Mouse (Mus musculus): ENCODE results near the gene Meis2. TPM values are rescaled to one million over a fixed set of nuclear protein-coding genes. Genes with fewer than 3 reads are reported as not detected.

The Meis2 gene
- polyA plus RNA-seq, 1 experiment from 2014 or later, result 74.1 TPM

- H3K4me2 ChIP-seq, result no peak overlapping the region
- H3K9ac ChIP-seq, result no peak overlapping the region
- H3K36me3 ChIP-seq (replicated peaks), result no peaks in the 10 kb centered on the region
- H3K27ac ChIP-seq, result peak overlapping the region; percentile 65
- H3K4me3 ChIP-seq, result no peak overlapping the region
- no peaks in the 10 kb centered on the region for H3K27me3 ChIP-seq (replicated peaks)
- peak; percentile 34 for ATAC-seq (replicated peaks)
- no peaks in the 10 kb centered on the region for H3K9me3 ChIP-seq
- H3K4me1 ChIP-seq, result peaks cover 5% of the 10 kb centered on the region; the same call in 1 of the 2 replicates
Measured at GRCm38 (mm10) chr2:115980490-115980889, 85.1 kb downstream of the Meis2 start.

DNA sequence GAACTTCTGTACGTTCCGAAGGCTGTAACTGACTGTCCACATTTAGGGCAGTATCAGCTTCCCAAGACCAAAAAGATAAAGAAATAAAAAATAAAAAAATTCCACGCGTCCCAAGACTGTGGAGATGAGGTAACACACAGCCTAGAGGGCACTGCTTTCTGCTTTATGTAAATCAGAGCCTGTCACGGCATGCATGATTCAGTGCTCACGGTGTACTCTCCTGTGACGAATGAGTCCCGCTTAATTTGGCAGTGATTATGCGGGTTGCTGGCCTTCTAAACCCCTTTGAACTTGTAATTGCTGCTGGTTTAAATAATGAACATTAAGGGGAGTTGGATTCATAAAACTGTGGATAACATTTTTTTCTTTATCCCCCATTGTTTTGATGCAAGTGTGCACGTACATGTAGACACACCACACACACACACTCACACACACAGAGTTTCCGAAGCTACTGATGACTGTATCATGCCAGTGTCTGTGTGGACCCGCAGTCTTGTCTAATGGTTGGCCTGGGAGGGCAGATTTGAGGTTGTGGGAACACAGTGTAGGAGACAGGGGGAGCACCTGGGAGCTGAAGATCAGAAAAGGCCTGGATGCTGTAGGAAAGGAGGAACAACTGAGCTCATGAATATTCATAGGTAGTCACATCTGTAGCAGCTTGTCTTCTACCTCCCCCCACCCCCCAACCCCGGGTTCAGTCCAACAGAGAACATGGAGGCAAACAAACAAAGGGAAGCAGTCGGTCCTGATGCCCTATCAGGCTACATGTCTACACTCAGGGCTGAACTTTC is 85.8 kb downstream of the Meis2 start:
- Histone ChIP-seq H3K9ac (no peak overlapping the region), H3K4me2 (no peak overlapping the region), H3K4me1 (peaks cover 5% of the 10 kb centered on the region; the same call in 1 of the 2 replicates), H3K4me3 (no peak overlapping the region), H3K9me3 (no peaks in the 10 kb centered on the region), H3K36me3 (replicated peaks) (no peaks in the 10 kb centered on the region), H3K27ac (peak overlapping the region; percentile 65), H3K27me3 (replicated peaks) (no peaks in the 10 kb centered on the region)
- 33% methylated on average over 14 of the region's 14 CpGs for WGBS
- peak; percentile 91 for ATAC-seq (replicated peaks)

- Histone ChIP-seq H3K4me1 (peaks cover 5% of the 10 kb centered on the region; the same call in 1 of the 2 replicates), H3K9ac (no peak overlapping the region), H3K36me3 (replicated peaks) (no peaks in the 10 kb centered on the region), H3K27me3 (replicated peaks) (no peaks in the 10 kb centered on the region), H3K4me3 (no peak overlapping the region), H3K27ac (no peak overlapping the region), H3K9me3 (no peaks in the 10 kb centered on the region), H3K4me2 (no peak overlapping the region)
- no peak for ATAC-seq (replicated peaks)
- 71% methylated on average over 5 of the region's 5 CpGs for WGBS
Measured at GRCm38 (mm10) chr2:115978666-115979065, 87.0 kb downstream of the Meis2 start.

- Histone ChIP-seq H3K36me3 (replicated peaks) (no peaks in the 10 kb centered on the region), H3K4me3 (no peak overlapping the region), H3K4me1 (no peaks in the 10 kb centered on the region), H3K27ac (no peak overlapping the region), H3K27me3 (replicated peaks) (no peaks in the 10 kb centered on the region), H3K9me3 (no peaks in the 10 kb centered on the region), H3K4me2 (no peak overlapping the region), H3K9ac (no peak overlapping the region)
- WGBS, result 87% methylated on average over 3 of the region's 3 CpGs
- no peak for ATAC-seq (replicated peaks)
Measured at GRCm38 (mm10) chr2:115971296-115971805, 94.3 kb downstream of the Meis2 start.

- H3K9ac ChIP-seq, result no peak overlapping the region
- no peak overlapping the region for H3K4me2 ChIP-seq
- WGBS, result 73% methylated on average over 9 of the region's 9 CpGs
- H3K27ac ChIP-seq, result no peak overlapping the region
- H3K36me3 ChIP-seq (replicated peaks), result no peaks in the 10 kb centered on the region
- no peak for ATAC-seq (replicated peaks)
- H3K27me3 ChIP-seq (replicated peaks), result no peaks in the 10 kb centered on the region
- no peaks in the 10 kb centered on the region for H3K4me1 ChIP-seq
- H3K4me3 ChIP-seq, result no peak overlapping the region
- no peaks in the 10 kb centered on the region for H3K9me3 ChIP-seq
Measured at GRCm38 (mm10) chr2:115970091-115970820, 95.4 kb downstream of the Meis2 start.

DNA sequence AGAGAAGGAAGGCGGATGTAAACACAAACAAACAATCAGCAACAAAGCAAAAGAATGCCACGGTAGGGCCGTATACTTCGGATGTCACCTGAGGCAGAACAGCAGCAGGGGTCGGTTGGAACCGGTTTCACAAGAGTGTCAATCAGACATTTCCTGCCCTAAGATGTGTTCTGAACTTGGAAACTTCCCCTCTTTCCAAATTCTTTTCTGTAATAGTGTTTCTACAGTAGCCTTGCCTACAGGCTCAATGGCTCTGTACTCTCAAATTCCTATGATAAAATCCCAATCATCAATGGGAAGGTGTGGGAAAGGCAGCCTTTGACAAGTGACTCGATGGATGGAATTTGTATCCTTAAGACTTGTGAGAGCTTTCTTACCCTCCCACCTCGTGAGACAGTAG is 96.4 kb downstream of the Meis2 start:
- 79% methylated on average over 8 of the region's 8 CpGs for WGBS
- no peaks in the 10 kb centered on the region for H3K36me3 ChIP-seq (replicated peaks)
- peaks cover 6% of the 10 kb centered on the region; the same call in 1 of the 2 replicates for H3K4me1 ChIP-seq
- H3K27ac ChIP-seq, result no peak overlapping the region
- H3K9ac ChIP-seq, result no peak overlapping the region
- H3K4me3 ChIP-seq, result no peak overlapping the region
- H3K27me3 ChIP-seq (replicated peaks), result no peaks in the 10 kb centered on the region
- no peak overlapping the region for H3K4me2 ChIP-seq
- no peak for ATAC-seq (replicated peaks)
- no peaks in the 10 kb centered on the region for H3K9me3 ChIP-seq

- no peaks in the 10 kb centered on the region for H3K36me3 ChIP-seq (replicated peaks)
- no peaks in the 10 kb centered on the region for H3K27me3 ChIP-seq (replicated peaks)
- no peaks in the 10 kb centered on the region for H3K9me3 ChIP-seq
- no peak overlapping the region for H3K9ac ChIP-seq
- no peak overlapping the region for H3K4me2 ChIP-seq
- H3K4me3 ChIP-seq, result no peak overlapping the region
- 83% methylated on average over 3 of the region's 3 CpGs for WGBS
- peak; percentile 71; the same call in 1 of the 2 replicates for ATAC-seq (replicated peaks)
- H3K27ac ChIP-seq, result no peak overlapping the region
- H3K4me1 ChIP-seq, result peaks cover 7% of the 10 kb centered on the region; the same call in 1 of the 2 replicates
Measured at GRCm38 (mm10) chr2:115964911-115965310, 100.7 kb downstream of the Meis2 start.

GRCm38 (mm10) chr2:115963293-115963835 is 102.3 kb downstream of the Meis2 start:
- H3K27ac ChIP-seq, result no peak overlapping the region
- WGBS, result 29% methylated on average over 5 of the region's 5 CpGs
- H3K9ac ChIP-seq, result no peak overlapping the region
- no peak overlapping the region for H3K4me3 ChIP-seq
- no peak overlapping the region for H3K4me2 ChIP-seq
- no peaks in the 10 kb centered on the region for H3K27me3 ChIP-seq (replicated peaks)
- no peak for ATAC-seq (replicated peaks)
- H3K36me3 ChIP-seq (replicated peaks), result no peaks in the 10 kb centered on the region
- no peaks in the 10 kb centered on the region for H3K9me3 ChIP-seq
- H3K4me1 ChIP-seq, result peaks cover 7% of the 10 kb centered on the region; the same call in 1 of the 2 replicates

DNA sequence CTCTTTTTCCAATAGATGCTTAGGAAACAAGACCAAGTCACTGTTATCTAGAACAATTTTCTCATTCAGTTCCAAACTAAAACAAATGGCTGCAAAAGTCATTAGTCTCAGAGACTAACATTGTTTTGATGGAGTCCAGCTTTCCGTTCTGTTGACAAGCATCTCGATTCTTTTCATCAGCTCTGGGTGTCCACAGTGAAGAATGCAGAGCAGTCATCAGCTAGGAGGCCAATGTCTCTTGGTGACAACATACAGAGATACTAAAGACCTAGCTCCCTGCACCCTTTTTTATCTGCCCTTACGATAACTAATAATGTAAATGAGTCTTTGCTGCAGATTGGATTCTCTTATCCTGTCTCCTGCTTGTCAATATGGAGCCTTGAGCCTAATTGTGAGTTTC is 102.9 kb downstream of the Meis2 start:
- H3K9me3 ChIP-seq, result no peaks in the 10 kb centered on the region
- ATAC-seq (replicated peaks), result no peak
- 80% methylated on average over 3 of the region's 3 CpGs for WGBS
- H3K9ac ChIP-seq, result no peak overlapping the region
- H3K36me3 ChIP-seq (replicated peaks), result no peaks in the 10 kb centered on the region
- no peak overlapping the region for H3K4me3 ChIP-seq
- H3K27me3 ChIP-seq (replicated peaks), result no peaks in the 10 kb centered on the region
- H3K27ac ChIP-seq, result no peak overlapping the region
- H3K4me1 ChIP-seq, result peaks cover 7% of the 10 kb centered on the region; the same call in 1 of the 2 replicates
- no peak overlapping the region for H3K4me2 ChIP-seq

DNA sequence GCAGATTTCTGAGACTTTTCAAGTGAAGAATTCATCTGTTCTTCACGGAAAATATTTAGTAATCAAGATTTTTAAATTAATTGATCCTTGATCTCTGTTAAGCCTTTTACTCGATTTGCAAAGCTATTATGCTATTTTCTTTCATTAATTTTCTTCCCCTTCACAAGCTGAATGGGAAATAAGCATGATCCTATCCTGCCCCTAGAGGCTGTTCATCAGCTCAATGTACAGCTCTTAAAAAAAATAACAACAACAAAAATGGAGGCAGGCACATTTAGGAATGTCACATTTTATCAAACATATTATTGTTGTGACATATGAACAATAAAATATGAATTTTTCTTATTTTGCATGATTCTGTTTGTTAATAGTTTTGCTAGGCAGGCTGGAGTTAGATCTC is 103.5 kb downstream of the Meis2 start:
- H3K27me3 ChIP-seq (replicated peaks), result no peaks in the 10 kb centered on the region
- H3K4me2 ChIP-seq, result no peak overlapping the region
- WGBS, result 60% methylated on average over 2 of the region's 2 CpGs
- H3K4me1 ChIP-seq, result peaks cover 7% of the 10 kb centered on the region; the same call in 1 of the 2 replicates
- ATAC-seq (replicated peaks), result no peak
- no peaks in the 10 kb centered on the region for H3K9me3 ChIP-seq
- H3K9ac ChIP-seq, result no peak overlapping the region
- H3K4me3 ChIP-seq, result no peak overlapping the region
- no peak overlapping the region for H3K27ac ChIP-seq
- H3K36me3 ChIP-seq (replicated peaks), result no peaks in the 10 kb centered on the region

GRCm38 (mm10) chr2:115960615-115961014 is 105.0 kb downstream of the Meis2 start:
- ATAC-seq (replicated peaks), result no peak
- Histone ChIP-seq H3K4me3 (no peak overlapping the region), H3K4me1 (peaks cover 7% of the 10 kb centered on the region; the same call in 1 of the 2 replicates), H3K27ac (no peak overlapping the region), H3K9me3 (no peaks in the 10 kb centered on the region), H3K27me3 (replicated peaks) (no peaks in the 10 kb centered on the region), H3K36me3 (replicated peaks) (no peaks in the 10 kb centered on the region), H3K4me2 (no peak overlapping the region), H3K9ac (no peak overlapping the region)
- WGBS, result 86% methylated on average over 7 of the region's 7 CpGs

DNA sequence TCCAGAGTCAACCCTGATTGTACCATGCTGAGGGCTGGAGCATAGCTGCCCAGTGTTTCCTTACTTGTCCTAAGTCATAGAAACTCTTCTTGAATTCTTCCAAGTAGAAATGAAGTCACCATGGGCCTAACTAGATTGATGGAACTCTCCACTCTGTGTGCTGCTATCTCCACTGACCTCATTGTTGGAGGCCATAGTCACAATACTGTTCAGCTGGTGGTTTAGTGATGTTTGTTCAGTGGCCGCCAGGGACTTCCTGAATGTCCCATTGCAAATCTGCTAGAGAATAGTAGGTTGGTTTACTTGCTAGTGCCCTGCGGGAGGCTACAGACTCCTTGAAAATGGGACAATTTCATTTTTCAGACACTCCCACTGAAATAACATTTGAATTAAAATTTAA is 108.9 kb downstream of the Meis2 start:
- no peak for ATAC-seq (replicated peaks)
- H3K4me2 ChIP-seq, result no peak overlapping the region
- H3K27me3 ChIP-seq (replicated peaks), result no peaks in the 10 kb centered on the region

More for the DNA sequence above, 108.9 kb downstream of the Meis2 start:
- no peak overlapping the region for H3K27ac ChIP-seq
- H3K4me1 ChIP-seq, result no peaks in the 10 kb centered on the region; the same call in 1 of the 2 replicates
- H3K4me3 ChIP-seq, result no peak overlapping the region
- H3K9ac ChIP-seq, result no peak overlapping the region
- H3K36me3 ChIP-seq (replicated peaks), result no peaks in the 10 kb centered on the region
- 87% methylated on average over 2 of the region's 2 CpGs for WGBS
- no peaks in the 10 kb centered on the region for H3K9me3 ChIP-seq
